Comparison of ENCODE assay signal across 22 mouse cellular contexts in the genomic region with DNA sequence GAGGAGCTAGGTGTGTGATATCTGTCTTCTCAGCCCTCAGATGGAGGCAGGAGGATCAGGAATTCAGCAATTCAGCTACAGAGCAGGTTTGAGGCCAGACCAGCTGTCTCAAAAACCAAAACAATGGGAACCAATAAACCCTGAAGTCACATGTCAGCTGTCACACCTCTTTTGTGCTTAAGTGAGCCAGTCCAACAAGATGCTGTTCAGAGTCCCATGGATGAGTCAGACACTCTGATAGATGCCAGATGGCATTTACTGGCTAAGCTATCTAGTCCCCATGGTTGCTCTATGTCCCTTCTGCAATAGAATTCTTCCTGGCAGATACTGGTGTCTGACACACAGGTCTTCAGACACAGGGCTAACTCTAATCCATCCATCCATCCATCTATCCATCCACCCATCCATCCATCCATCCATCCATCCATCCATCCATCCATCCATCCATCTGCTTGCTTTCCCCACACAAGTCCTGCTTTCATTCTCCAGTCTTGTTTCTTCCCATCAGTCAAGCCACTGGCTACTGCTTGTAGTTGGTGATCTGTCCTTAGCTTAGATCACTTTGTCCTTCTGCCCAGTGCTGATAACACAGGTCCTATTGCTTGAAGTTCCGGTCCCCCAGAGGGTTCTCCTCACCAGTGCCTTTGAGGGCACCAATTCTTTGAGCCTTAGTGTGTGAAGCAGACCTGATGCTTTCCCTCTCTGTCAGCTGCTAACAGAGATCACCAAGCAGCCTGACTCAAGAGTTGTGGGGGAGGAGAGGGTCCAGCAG. TPM values are rescaled to one million over a fixed set of nuclear protein-coding genes. Genes with fewer than 3 reads are reported as not detected.
DNase-seq lines count a peak whose midpoint lies in the region; ATAC-seq and TF ChIP-seq lines count a peak whose summit lies in the region.
"Had no signal": no experiment of that assay in that cellular context is flagged by ENCODE, and none has a peak within 500 bp of the region (broad histone marks: within the 10 kb centered on the region; RNA-seq: fewer than 3 reads in every experiment).

No protein-coding gene starts in this region.

- no peak for TF ChIP-seq CTCF in layer of hippocampus, adult 2 months (conservative IDR thresholded peaks at IDR 0.05)

- H3K27ac ChIP-seq in layer of hippocampus, adult 2 months: peak overlapping the region; percentile 36; the same call in 1 of the 2 replicates
- H3K27ac ChIP-seq in liver, embryonic 13.5 days: peak overlapping the region; percentile 58
- H3K27ac ChIP-seq: embryonic facial prominence, embryonic 13.5 days; forebrain, embryonic 12.5 days; hindbrain, embryonic 14.5 days; kidney, postnatal 0 days; limb, embryonic 10.5 days; lung, embryonic 15.5 days; neural tube, embryonic 15.5 days had no signal

- H3K4me3 ChIP-seq in layer of hippocampus, adult 2 months: no peak overlapping the region
- H3K4me3 ChIP-seq in liver, embryonic 13.5 days (replicated peaks): no peak overlapping the region
- H3K4me3 ChIP-seq: embryonic facial prominence, embryonic 13.5 days; forebrain, embryonic 12.5 days; limb, embryonic 10.5 days; lung, embryonic 15.5 days; megakaryocyte, embryonic 14.5 days; neural tube, embryonic 15.5 days had no signal

- peaks cover 10% of the 10 kb centered on the region for H3K9me3 ChIP-seq in liver, embryonic 13.5 days (replicated peaks)
- H3K9me3 ChIP-seq: embryonic facial prominence, embryonic 13.5 days; limb, embryonic 10.5 days; lung, embryonic 15.5 days; neural tube, embryonic 15.5 days had no signal

- no peak overlapping the region for H3K4me2 ChIP-seq in liver, embryonic 13.5 days
- H3K4me2 ChIP-seq: embryonic facial prominence, embryonic 13.5 days; forebrain, embryonic 12.5 days; hindbrain, embryonic 14.5 days; lung, embryonic 15.5 days; neural tube, embryonic 15.5 days had no signal

- 0 out of 2 replicates have a peak, but pooled peaks cover 2% of the 10 kb centered on the region for H3K36me3 ChIP-seq in liver, embryonic 13.5 days
- H3K36me3 ChIP-seq: embryonic facial prominence, embryonic 13.5 days; forebrain, embryonic 12.5 days; limb, embryonic 10.5 days; lung, embryonic 15.5 days; neural tube, embryonic 15.5 days had no signal

- peaks cover 34% of the 10 kb centered on the region for H3K27me3 ChIP-seq in liver, embryonic 13.5 days
- H3K27me3 ChIP-seq: embryonic facial prominence, embryonic 13.5 days; lung, embryonic 15.5 days; neural tube, embryonic 15.5 days had no signal

- ATAC-seq in liver, embryonic 13.5 days (ENCODE audit: low read depth): peak; percentile 40; the same call in 1 of the 2 replicates
- ATAC-seq: intestine, embryonic 16.5 days had no signal

- H3K4me1 ChIP-seq in liver, embryonic 13.5 days (replicated peaks): peaks cover 60% of the 10 kb centered on the region
- H3K4me1 ChIP-seq: embryonic facial prominence, embryonic 13.5 days; forebrain, embryonic 12.5 days; lung, embryonic 15.5 days had no signal

- peak; percentile 37 for DNase-seq in cerebellum, adult 11 months
- no peak for DNase-seq in cerebellum, adult 8-10 months
- DNase-seq in layer of hippocampus, adult 2 months (ENCODE audit: low spot score in 2 of 2): no peak
- DNase-seq in layer of hippocampus, postnatal 25 days (ENCODE audit: extremely low spot score in 1 of 2, low spot score in 1 of 2): no peak
- DNase-seq in brain, adult 2 months (ENCODE audit: low read depth, low spot score): peak; percentile 95
- DNase-seq in liver, embryonic 13.5 days: no peak
- no peak for DNase-seq in natural killer cell, adult 2 months (ENCODE audit: low spot score in 2 of 2)
- no peak for DNase-seq in lung, adult 18-20 months
- DNase-seq: adrenal gland, adult 2 months; heart, postnatal 10 days; retina, postnatal 1 day; thymus, postnatal 25 days had no signal

- 28% methylated on average over 1 of the region's 1 CpGs for WGBS in liver, embryonic 13.5 days (ENCODE audit: insufficient replicate concordance)

- peak overlapping the region; percentile 58 for H3K9ac ChIP-seq in liver, embryonic 13.5 days
- H3K9ac ChIP-seq: embryonic facial prominence, embryonic 13.5 days; forebrain, embryonic 12.5 days; hindbrain, embryonic 14.5 days; lung, embryonic 15.5 days; neural tube, embryonic 15.5 days had no signal

RNA-seq across cellular contexts. Expression of a gene that starts 9.7 kb away (rescaled TPM):
- total RNA-seq in layer of hippocampus, adult 2 months (2021): 100 to 1,000 TPM; 482 to 488 TPM
- total RNA-seq in layer of hippocampus, postnatal 25 days (2021): 100 to 1,000 TPM; 442 to 490 TPM
- 1.5 and 1.7 TPM in 2 replicates for polyA plus RNA-seq in liver, embryonic 13.5 days (2015; fragmentation: Nextera tagmentation; extraction: Ambion mirVana)
- total RNA-seq: granulocyte monocyte progenitor cell, adult 5-6 weeks had no signal

RNA-seq across cellular contexts. Expression of a gene that starts 17.5 kb away (rescaled TPM):
- total RNA-seq in layer of hippocampus, adult 2 months (2021): under 1 TPM; 0.15 to 0.23 TPM
- total RNA-seq in layer of hippocampus, postnatal 25 days (2021): under 1 TPM; 0.31 to 0.81 TPM
- 734 and 914 TPM in 2 replicates for polyA plus RNA-seq in liver, embryonic 13.5 days (2015; fragmentation: Nextera tagmentation; extraction: Ambion mirVana)

RNA-seq across cellular contexts. Expression of a gene that starts 24.2 kb away (rescaled TPM):
- 10 to 100 TPM; 62.5 to 62.6 TPM for total RNA-seq in layer of hippocampus, adult 2 months (2021)
- total RNA-seq in layer of hippocampus, postnatal 25 days (2021): 10 to 100 TPM; 63.7 to 65.3 TPM
- polyA plus RNA-seq in liver, embryonic 13.5 days (2015; fragmentation: Nextera tagmentation; extraction: Ambion mirVana): 388 and 390 TPM in 2 replicates

RNA-seq across cellular contexts. Expression of a gene that starts 46.6 kb away (rescaled TPM):
- total RNA-seq in layer of hippocampus, adult 2 months (2021): 10 to 100 TPM; 60.6 to 66.4 TPM
- 10 to 100 TPM; 69.9 to 74.0 TPM for total RNA-seq in layer of hippocampus, postnatal 25 days (2021)
- 59.5 and 63.3 TPM in 2 replicates for polyA plus RNA-seq in liver, embryonic 13.5 days (2015; fragmentation: Nextera tagmentation; extraction: Ambion mirVana)

Comparison
In these comparisons a context has a peak if more than half of its experiments do, and no peak if none do; other contexts are left out.
1. DNase-seq: peak in cerebellum, adult 11 months (single experiment) and brain, adult 2 months (single experiment); none in cerebellum, adult 8-10 months (single experiment), layer of hippocampus, adult 2 months (0 of 2), layer of hippocampus, postnatal 25 days (0 of 2), liver, embryonic 13.5 days (single experiment), natural killer cell, adult 2 months (0 of 2) and lung, adult 18-20 months (0 of 2).